Mouse (Mus musculus) lung, adult 2 months (tissue): ENCODE data around the gene Btbd9. TPM values are rescaled to one million over a fixed set of nuclear protein-coding genes. Genes with fewer than 3 reads are reported as not detected.

Source experiments
- DNase-seq: peaks from one replicate; pipeline ENCODE4 v3.0.0; 2022
- H3K4me1 ChIP-seq: fragments of 200-500 bp; 2 replicates; pipeline ENCODE4 v1.6.1; 2011; ENCODE audit warnings: low read length; ENCODE audit not compliant: control insufficient read depth, insufficient read depth
- H3K4me3 ChIP-seq: fragments of 200-500 bp; replicated peaks from 2 replicates; pipeline ENCODE3; 2011; ENCODE audit warnings: low read depth, mild to moderate bottlenecking, control low read depth, low read length; ENCODE audit errors: extremely low read depth
- CTCF ChIP-seq: fragments of 200-500 bp; IDR thresholded peaks from 2 replicates; pipeline ENCODE4 v1.5.1; 2011; ENCODE audit warnings: mild to moderate bottlenecking, low read length, control low read depth; ENCODE audit not compliant: insufficient read depth
- POLR2A ChIP-seq: fragments of 200-500 bp; IDR thresholded peaks from 2 replicates; pipeline ENCODE4 v1.6.1; 2011; ENCODE audit warnings: low read depth, mild to moderate bottlenecking, control low read depth, low read length, borderline replicate concordance; ENCODE audit errors: extremely low read depth
- WGBS: fragments of 180-500 bp; shearing (Covaris S2); methylation state at CpG from one replicate; pipeline ENCODE4 v1.1.7; 2018; 5-methylcytosine and 5-hydroxymethylcytosine counted together
- polyA plus RNA-seq: library from polyadenylated mRNA; depleted of rRNA; stranded (reverse); fragments of >200 nt; gene quantifications from 2 replicates; pipeline ENCODE4 v1.2.3, GENCODE M21; 2012; rRNA removed

Btbd9 gene
- polyA plus RNA-seq, 1 experiment: 24.2 TPM

- DNase-seq: no peak
- TF ChIP-seq POLR2A (no peak), CTCF (no peak)
- 74% methylated on average over 4 of the region's 4 CpGs for WGBS
These were observed 398.9 kb downstream of the Btbd9 start for GRCm38 (mm10) chr17:30177435-30177834.

More at GRCm38 (mm10) chr17:30177435-30177834, 398.9 kb downstream of the Btbd9 start:
- H3K4me3 ChIP-seq: no peak overlapping the region
- H3K4me1 ChIP-seq: no peaks in the 10 kb centered on the region

Other genes starting within 250 kb of the Btbd9 start
- 10.8 and 12.0 TPM in 2 replicates for gene Dnah8, start 47.9 kb upstream of the Btbd9 start, polyA plus RNA-seq
- 24.0 and 38.3 TPM in 2 replicates for gene Glo1, start 50.4 kb upstream of the Btbd9 start, polyA plus RNA-seq